Mouse (Mus musculus): ENCODE results near the gene Fam189a1.

DNA sequence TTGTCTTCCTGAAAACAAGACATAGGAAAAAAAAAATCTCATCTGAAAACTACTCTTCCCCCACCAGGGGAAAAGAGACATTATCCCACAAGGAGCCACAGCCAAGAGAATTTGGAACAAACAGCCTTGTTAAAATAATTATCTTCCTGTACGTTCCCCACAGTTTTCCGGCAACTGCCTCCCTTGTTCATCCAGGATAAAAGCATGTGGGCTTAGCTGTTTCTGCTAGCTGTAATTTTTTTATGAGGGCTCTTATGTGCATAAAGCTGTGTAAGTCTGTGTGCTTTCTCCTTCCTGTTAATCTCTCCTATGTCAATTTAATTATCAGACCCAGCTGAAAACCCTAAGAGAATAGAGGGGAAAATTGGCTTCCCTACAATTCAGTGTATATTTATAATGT, 241.2 kb downstream of the Fam189a1 start:
- TF ChIP-seq EP300 (IDR thresholded peaks at IDR 0.05; ENCODE audit: low read depth in 1 of 2, low read length in 2 of 2) (no peak), USF1 (IDR thresholded peaks at IDR 0.05; ENCODE audit: low read depth, low read length) (no peak), USF2 (IDR thresholded peaks at IDR 0.05; ENCODE audit: borderline replicate concordance in 1 of 2, insufficient read depth in 1 of 2, low read depth in 1 of 2, low read length in 2 of 2) (no peak), HCFC1 (IDR thresholded peaks at IDR 0.05; ENCODE audit: low read depth, low read length) (no peak), POLR2A (IDR thresholded peaks at IDR 0.05; ENCODE audit: control insufficient read depth in 1 of 2, insufficient read depth in 1 of 2, low read depth in 1 of 2, low read length in 2 of 2, poor library complexity in 1 of 2) (no peak), CTCF (IDR thresholded peaks at IDR 0.05 in 2 of 3, conservative IDR thresholded peaks at IDR 0.05 in 1 of 3; ENCODE audit: control insufficient read depth in 1 of 3, insufficient read depth in 1 of 3, low read depth in 2 of 3, low read length in 3 of 3, poor library complexity in 1 of 3, severe bottlenecking in 1 of 3) (no peak), ZC3H11A (IDR thresholded peaks at IDR 0.05; ENCODE audit: low read depth, low read length) (no peak), NRF1 (IDR thresholded peaks at IDR 0.05; ENCODE audit: insufficient read depth, low read depth, low read length, poor library complexity, severe bottlenecking) (no peak)
